Mouse (Mus musculus) testis, adult 2 months (tissue): ENCODE measurements around the gene Sgms2.

Experiments used
- CTCF ChIP-seq: fragments of 200-500 bp; IDR thresholded peaks from 2 replicates; pipeline ENCODE4 v1.5.1; 2012; ENCODE audit warnings: low read depth, mild to moderate bottlenecking, inconsistent platforms, low read length, moderate library complexity; ENCODE audit not compliant: control insufficient read depth, insufficient read depth, insufficient replicate concordance
- POLR2A ChIP-seq: fragments of 200-500 bp; IDR thresholded peaks from 2 replicates; pipeline ENCODE4 v1.6.1; 2012; ENCODE audit warnings: low read depth, mild to moderate bottlenecking, inconsistent platforms, low read length, moderate library complexity; ENCODE audit not compliant: control insufficient read depth

- TF ChIP-seq POLR2A (no peak), CTCF (no peak)
These were observed at the start of gene Sgms2 for GRCm38 (mm10) chr3:131491361-131491925.
